Mouse (Mus musculus) cerebellum, adult 2 months (tissue): Measurements from ENCODE around the gene Ankrd9.

Experiments
- CTCF ChIP-seq: fragments of 200-500 bp; IDR thresholded peaks from 2 replicates; pipeline ENCODE4 v1.5.1; 2011; ENCODE audit warnings: low read depth, mild to moderate bottlenecking, control low read depth, low read length, moderate library complexity, borderline replicate concordance; ENCODE audit not compliant: insufficient read depth
- POLR2A ChIP-seq: fragments of 200-500 bp; IDR thresholded peaks from 2 replicates; pipeline ENCODE4 v1.6.1; 2011; ENCODE audit warnings: low read length, control low read depth, borderline replicate concordance; ENCODE audit not compliant: insufficient read depth

DNA sequence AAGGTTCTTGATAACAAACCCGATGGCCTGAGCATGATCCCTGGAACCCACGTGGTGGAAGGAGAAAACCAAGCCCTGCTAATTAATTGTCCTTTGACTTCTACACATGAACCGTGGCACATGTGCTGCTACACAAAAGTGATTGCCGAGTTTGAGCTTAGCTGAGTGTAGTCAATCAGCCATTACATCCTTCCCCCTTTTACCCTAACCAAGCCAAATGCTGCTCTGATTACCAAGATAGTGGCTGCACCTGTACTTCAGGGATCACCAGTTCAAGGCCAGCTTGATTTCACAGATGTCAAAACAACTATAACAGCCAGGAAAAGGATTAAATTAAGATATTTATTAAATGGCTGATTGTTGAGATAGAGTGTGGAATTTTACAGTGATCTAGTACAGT is 28.7 kb downstream of the Ankrd9 start:
- TF ChIP-seq POLR2A, result no peak
- no peak for TF ChIP-seq CTCF
